Comparison of ENCODE assay signal across 8 mouse cellular contexts in the genomic region with DNA sequence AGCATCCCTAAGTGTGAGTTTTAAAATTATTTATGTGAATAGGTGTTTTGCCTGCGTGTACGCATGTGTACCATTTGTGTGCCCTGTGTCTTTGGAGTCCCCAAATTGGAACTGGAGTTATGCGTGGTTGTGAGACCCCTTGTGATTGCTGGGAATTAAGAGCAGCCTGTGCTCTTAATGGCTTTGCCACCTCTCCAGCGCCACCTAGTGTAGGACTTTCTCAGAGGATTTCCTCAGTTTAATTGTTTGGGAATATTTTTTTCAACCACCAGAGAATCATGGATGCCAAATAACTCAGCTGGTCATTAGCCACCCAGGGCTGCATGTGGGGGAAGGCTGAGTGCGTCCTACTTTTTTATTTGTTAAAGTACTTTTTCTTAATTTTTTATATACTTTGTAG.
DNase-seq lines count a peak whose midpoint lies in the region; ATAC-seq and TF ChIP-seq lines count a peak whose summit lies in the region.

No protein-coding gene starts in this region.

- no peaks in the 10 kb centered on the region for H3K27me3 ChIP-seq in neural tube, embryonic 11.5 days (ENCODE audit: control insufficient read depth, insufficient read depth, low read length)
- no peaks in the 10 kb centered on the region for H3K27me3 ChIP-seq in neural tube, embryonic 15.5 days (replicated peaks)

- no peak overlapping the region for H3K4me2 ChIP-seq in neural tube, embryonic 11.5 days (ENCODE audit: low read depth)
- no peak overlapping the region for H3K4me2 ChIP-seq in neural tube, embryonic 15.5 days

- no peak for TF ChIP-seq POLR2A in bone marrow macrophage, adult 2 months (IDR thresholded peaks at IDR 0.05; ENCODE audit: borderline replicate concordance, low read depth, low read length)

- ATAC-seq in cerebellum, adult (ENCODE audit: insufficient number of reproducible peaks, low FRiP score, low TSS enrichment): no peak
- peak; percentile 44; the same call in 1 of the 2 replicates for ATAC-seq in neural tube, embryonic 11.5 days (ENCODE audit: insufficient read depth, low FRiP score, low TSS enrichment)
- ATAC-seq in neural tube, embryonic 15.5 days (ENCODE audit: low FRiP score): no peak

- DNase-seq in cerebellum, adult 11 months: peak; percentile 25
- peak; percentile 59 for DNase-seq in neural tube, embryonic 11.5 days (ENCODE audit: low spot score)
- DNase-seq in forelimb bud, embryonic 11.5 days (ENCODE audit: low read depth, low spot score): peak; percentile 59
- DNase-seq in left cerebral cortex, postnatal 10 days (ENCODE audit: extremely low spot score in 1 of 2, low spot score in 2 of 2): peak; percentile 44 to 67
- DNase-seq in right cerebral cortex, postnatal 10 days (ENCODE audit: low spot score in 2 of 2): peak; percentile 55 to 71

- no peak overlapping the region for H3K9ac ChIP-seq in neural tube, embryonic 11.5 days (ENCODE audit: low read length)
- no peak overlapping the region for H3K9ac ChIP-seq in neural tube, embryonic 15.5 days (replicated peaks)

- peak; percentile 79 for TF ChIP-seq CTCF in bone marrow macrophage, adult 2 months (IDR thresholded peaks at IDR 0.05; ENCODE audit: low read depth, low read length)

- no peaks in the 10 kb centered on the region for H3K9me3 ChIP-seq in neural tube, embryonic 11.5 days (ENCODE audit: control insufficient read depth, low read length)
- no peaks in the 10 kb centered on the region for H3K9me3 ChIP-seq in neural tube, embryonic 15.5 days (replicated peaks)

- no peak overlapping the region for H3K27ac ChIP-seq in neural tube, embryonic 11.5 days (ENCODE audit: low read depth, low read length)
- H3K27ac ChIP-seq in neural tube, embryonic 15.5 days (replicated peaks): no peak overlapping the region
- no peak overlapping the region for H3K27ac ChIP-seq in bone marrow macrophage, adult 2 months (ENCODE audit: insufficient read depth, low read depth, low read length)

- no peak overlapping the region for H3K4me3 ChIP-seq in neural tube, embryonic 11.5 days (ENCODE audit: low read depth, low read length)
- H3K4me3 ChIP-seq in neural tube, embryonic 15.5 days (replicated peaks): no peak overlapping the region
- no peak overlapping the region for H3K4me3 ChIP-seq in bone marrow macrophage, adult 2 months (ENCODE audit: insufficient read depth, low read length)

- H3K36me3 ChIP-seq in neural tube, embryonic 11.5 days (ENCODE audit: control insufficient read depth, insufficient read depth, low read length): no peaks in the 10 kb centered on the region
- no peaks in the 10 kb centered on the region for H3K36me3 ChIP-seq in neural tube, embryonic 15.5 days

- WGBS in neural tube, embryonic 11.5 days: 51% methylated on average over 5 of the region's 5 CpGs
- 40% methylated on average over 5 of the region's 5 CpGs for WGBS in neural tube, embryonic 15.5 days

- no peaks in the 10 kb centered on the region for H3K4me1 ChIP-seq in neural tube, embryonic 11.5 days (ENCODE audit: control insufficient read depth, insufficient read depth, low read length)
- H3K4me1 ChIP-seq in neural tube, embryonic 15.5 days: peaks cover 15% of the 10 kb centered on the region
- H3K4me1 ChIP-seq in bone marrow macrophage, adult 2 months (ENCODE audit: control insufficient read depth, insufficient read depth, low read length): no peaks in the 10 kb centered on the region

- intact Hi-C loops in left cerebral cortex, postnatal 10 days (cut with DNase I): loop anchor here (10.0 kb wide), 1 partner anchor 89 kb away; no protein-coding TSS in a partner anchor
